Mouse (Mus musculus) midbrain, embryonic 13.5 days (tissue): ENCODE measurements around the gene Gm4181. TPM values are rescaled to one million over a fixed set of nuclear protein-coding genes. Genes with fewer than 3 reads are reported as not detected.
"Not testable (repeated sequence)": the region's sequence is repeated elsewhere in the genome, so short reads cannot be mapped to it uniquely, and the experiment has no call there.

Experiments used
- ATAC-seq: fragments of 200-750 bp; cut with Nextera tagmentation; 2 replicates; pipeline ENCODE4 v1.8.0; 2017; ENCODE audit warnings: mild to moderate bottlenecking, moderate TSS enrichment, moderate library complexity
- H3K27ac ChIP-seq: fragments of 300-500 bp; sonication (generic); 2 replicates; pipeline ENCODE4 v1.5.1; 2015; ENCODE audit warnings: inconsistent platforms, mild to moderate bottlenecking, moderate library complexity
- H3K27me3 ChIP-seq: fragments of 300-500 bp; sonication (generic); 2 replicates; pipeline ENCODE4 v1.6.1; 2015; ENCODE audit warnings: mild to moderate bottlenecking, inconsistent platforms
- H3K36me3 ChIP-seq: fragments of 300-500 bp; sonication (generic); 2 replicates; pipeline ENCODE4 v1.6.1; 2015; ENCODE audit warnings: mild to moderate bottlenecking, inconsistent platforms
- H3K4me1 ChIP-seq: fragments of 300-500 bp; sonication (generic); replicated peaks from 2 replicates; pipeline ENCODE4 v1.6.1; 2015; ENCODE audit warnings: inconsistent platforms
- H3K4me2 ChIP-seq: fragments of 300-500 bp; sonication (generic); replicated peaks from 2 replicates; pipeline ENCODE4 v1.6.1; 2015; ENCODE audit warnings: moderate library complexity, mild to moderate bottlenecking, inconsistent platforms
- H3K4me3 ChIP-seq: fragments of 300-500 bp; sonication (generic); replicated peaks from 2 replicates; pipeline ENCODE4 v1.5.1; 2015; ENCODE audit warnings: mild to moderate bottlenecking, inconsistent platforms
- H3K9ac ChIP-seq: fragments of 300-500 bp; sonication (generic); replicated peaks from 2 replicates; pipeline ENCODE4 v1.6.1; 2015; ENCODE audit warnings: mild to moderate bottlenecking, inconsistent platforms
- H3K9me3 ChIP-seq: fragments of 300-500 bp; sonication (generic); 2 replicates; pipeline ENCODE4 v1.6.1; 2016; ENCODE audit warnings: mild to moderate bottlenecking, inconsistent platforms
- WGBS: fragments of 180-500 bp; shearing (Covaris S2); methylation state at CpG from one replicate; pipeline ENCODE4 v1.1.7; 2015; 5-methylcytosine and 5-hydroxymethylcytosine counted together
- polyA plus RNA-seq: library from polyadenylated mRNA; unstranded; fragments of >200 nt; fragmentation: Nextera tagmentation; extraction: Ambion mirVana; gene quantifications from 2 replicates; pipeline ENCODE4 v1.2.1, GENCODE M21; 2015

Gene Gm4181
- polyA plus RNA-seq, result not detected in 2 replicates

DNA sequence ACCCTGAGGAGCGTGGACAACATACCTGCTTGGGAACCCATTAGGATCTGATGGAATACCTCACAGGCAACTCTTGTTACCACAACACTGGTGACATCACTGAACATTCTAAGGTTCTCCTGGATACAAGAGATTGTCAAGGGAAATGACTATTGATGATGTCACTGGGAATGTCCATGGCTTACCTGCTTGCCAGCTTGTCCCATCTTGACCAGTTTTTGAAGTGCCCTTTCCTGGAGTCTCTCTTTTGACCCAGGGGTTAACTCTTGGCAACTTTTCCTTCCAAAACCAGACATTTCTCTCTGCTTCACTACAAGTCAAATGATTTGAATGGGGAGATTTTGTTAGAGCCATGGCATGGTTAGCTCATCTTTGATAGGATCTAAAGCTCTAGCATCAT lies at the start of gene Gm4181:
Gene Gm4181, minus strand, starts transcription at position 101 of the 400 bp plus-strand sequence.
- WGBS, result 100% methylated on average over 1 of the region's 1 CpGs
- H3K27me3 ChIP-seq, ATAC-seq, H3K4me2 ChIP-seq, H3K27ac ChIP-seq, H3K9ac ChIP-seq, H3K4me1 ChIP-seq, H3K4me3 ChIP-seq, H3K9me3 ChIP-seq, H3K36me3 ChIP-seq: not testable (repeated sequence)

DNA sequence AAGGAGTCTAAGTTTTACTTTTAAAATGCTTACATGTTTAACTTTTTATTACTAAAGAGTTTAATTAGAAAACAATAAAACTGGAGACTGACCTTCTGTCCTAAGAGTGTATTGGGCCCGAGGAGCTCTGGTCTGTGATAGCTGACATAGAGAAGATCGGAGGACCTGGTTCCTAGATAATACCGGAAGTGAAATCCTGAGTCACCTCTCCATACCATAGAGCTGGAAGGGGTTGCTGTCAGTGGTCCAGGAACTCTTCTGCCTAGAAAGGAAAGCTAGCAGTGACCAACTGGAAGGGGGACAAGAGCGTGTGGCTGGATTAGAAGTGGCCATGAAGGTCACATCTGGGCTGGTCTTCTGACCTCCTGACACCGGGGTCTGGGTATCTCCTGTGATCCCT lies 41.8 kb upstream of the Gm4181 start:
- ATAC-seq, result no peak
- H3K4me2 ChIP-seq, result no peak overlapping the region

DNA sequence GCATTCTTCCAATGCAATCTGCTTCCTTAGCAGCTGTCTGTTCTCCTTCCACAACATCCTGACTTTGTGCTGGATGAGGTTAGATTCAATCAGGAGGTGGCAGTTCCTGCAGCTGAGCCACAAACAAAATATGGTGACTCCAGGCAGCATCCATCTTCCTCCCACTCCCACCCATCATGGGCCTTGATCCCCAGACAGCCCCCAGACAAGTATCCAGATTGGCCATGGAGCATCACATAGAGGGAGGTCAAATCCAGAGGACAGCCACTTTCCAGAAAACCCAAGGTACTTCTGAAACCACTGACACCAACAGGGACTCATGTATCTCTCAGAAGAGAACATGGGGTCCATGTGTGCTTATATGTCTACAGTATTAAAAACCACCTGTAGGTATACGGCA lies 3.0 kb downstream of the Gm4181 start:
- WGBS, result 100% methylated on average over 1 of the region's 1 CpGs
- H3K36me3 ChIP-seq, H3K4me1 ChIP-seq, H3K4me2 ChIP-seq, H3K27ac ChIP-seq, H3K4me3 ChIP-seq, ATAC-seq, H3K9ac ChIP-seq, H3K27me3 ChIP-seq, H3K9me3 ChIP-seq: not testable (repeated sequence)

More for the DNA sequence above, 41.8 kb upstream of the Gm4181 start:
- Histone ChIP-seq H3K36me3 (no peaks in the 10 kb centered on the region), H3K4me1 (no peaks in the 10 kb centered on the region), H3K27ac (no peak overlapping the region), H3K27me3 (no peaks in the 10 kb centered on the region), H3K9me3 (no peaks in the 10 kb centered on the region), H3K4me3 (no peak overlapping the region), H3K9ac (no peak overlapping the region)
- 89% methylated on average over 5 of the region's 5 CpGs for WGBS

DNA sequence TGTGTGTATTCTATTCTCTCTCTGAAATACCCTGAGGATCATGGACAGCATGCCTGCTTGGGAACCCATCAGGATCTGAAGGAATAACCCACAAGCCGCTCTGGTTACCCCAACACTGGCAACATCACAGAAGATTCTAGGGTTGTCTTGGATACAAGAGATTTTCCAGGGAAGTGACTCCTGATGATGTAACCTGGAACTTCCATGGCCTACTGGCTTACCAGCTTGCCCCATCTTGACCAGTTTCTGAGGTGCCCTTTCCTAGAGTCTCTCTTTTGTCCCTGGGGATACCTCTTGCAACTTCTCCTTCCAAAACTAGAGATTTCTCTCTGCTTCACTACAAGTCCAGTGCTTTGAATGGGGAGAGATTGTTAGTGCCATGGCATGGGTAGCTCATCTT lies 24.3 kb downstream of the Gm4181 start, which contains the start of gene Gm17078:
Gene Gm17078, minus strand, starts transcription at position 101 of the 400 bp plus-strand sequence.
- Histone ChIP-seq H3K27ac (no peak within 1 kb of the TSS), H3K4me2 (no peak within 1 kb of the TSS), H3K27me3 (no peaks in the 10 kb centered on the region), H3K9me3 (no peaks in the 10 kb centered on the region), H3K9ac (no peak within 1 kb of the TSS), H3K36me3 (no peaks in the 10 kb centered on the region), H3K4me3 (no peak within 1 kb of the TSS), H3K4me1 (no peaks in the 10 kb centered on the region)
- ATAC-seq, result no peak
- 88% methylated on average over 1 of the region's 1 CpGs for WGBS

DNA sequence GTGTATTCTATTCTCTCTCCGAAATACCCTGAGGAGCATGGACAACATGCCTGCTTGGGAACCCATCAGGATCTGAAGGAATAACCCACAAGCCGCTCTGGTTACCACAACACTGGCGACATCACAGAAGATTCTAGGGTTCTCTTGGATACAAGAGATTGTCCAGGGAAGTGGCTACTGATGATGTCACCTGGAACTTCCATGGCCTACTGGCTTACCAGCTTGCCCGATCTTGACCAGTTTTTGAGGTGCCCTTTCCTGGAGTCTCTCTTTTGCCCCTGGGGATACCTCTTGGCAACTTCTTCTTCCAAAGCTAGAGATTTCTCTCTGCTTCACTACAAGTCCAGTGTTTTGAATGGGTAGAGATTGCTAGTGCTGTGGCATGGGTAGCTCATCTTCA lies 43.4 kb downstream of the Gm4181 start, which contains the start of gene Gm17174:
Gene Gm17174, minus strand, starts transcription at position 101 of the 400 bp plus-strand sequence.
- not testable (repeated sequence) for H3K27me3 ChIP-seq, H3K9ac ChIP-seq, H3K4me1 ChIP-seq, H3K4me2 ChIP-seq, ATAC-seq, H3K9me3 ChIP-seq, H3K27ac ChIP-seq, H3K4me3 ChIP-seq, H3K36me3 ChIP-seq
- 93% methylated on average over 4 of the region's 4 CpGs for WGBS

Other genes starting within 250 kb of the Gm4181 start
- not detected in 2 replicates for gene Vmn2r88, start 224.8 kb downstream of the Gm4181 start, polyA plus RNA-seq
- not detected in 2 replicates for gene Vmn2r89, start 183.8 kb downstream of the Gm4181 start, polyA plus RNA-seq
- not detected in 2 replicates for gene Gm5622, start 82.9 kb downstream of the Gm4181 start, polyA plus RNA-seq
- gene Gm17175, start 61.6 kb downstream of the Gm4181 start, polyA plus RNA-seq, result not detected in 2 replicates
- gene Gm17174, start 43.5 kb downstream of the Gm4181 start, polyA plus RNA-seq, result not detected in 2 replicates
- not detected in 2 replicates for gene Gm17078, start 24.4 kb downstream of the Gm4181 start, polyA plus RNA-seq
- gene Gm17079, start 59.8 kb upstream of the Gm4181 start, polyA plus RNA-seq, result not detected in 2 replicates
- not detected in 2 replicates for gene Gm5800, start 81.5 kb upstream of the Gm4181 start, polyA plus RNA-seq
- gene Ang4, start 137.9 kb upstream of the Gm4181 start, polyA plus RNA-seq, result not detected in 2 replicates
- not detected in 2 replicates for gene AY358078, start 164.4 kb upstream of the Gm4181 start, polyA plus RNA-seq
- gene Ear6, start 218.0 kb upstream of the Gm4181 start, polyA plus RNA-seq, result not detected in 2 replicates
- gene Mettl17, start 249.2 kb upstream of the Gm4181 start, polyA plus RNA-seq, result 82.7 and 87.6 TPM in 2 replicates